14 mouse cellular contexts compared by ENCODE assay signal in genomic region chr5:113154441-113154840, GRCm38 (mm10).
DNase-seq lines count a peak whose midpoint lies in the region; ATAC-seq and TF ChIP-seq lines count a peak whose summit lies in the region.
"Had no signal": no experiment of that assay in that cellular context is flagged by ENCODE, and none has a peak within 500 bp of the region (broad histone marks: within the 10 kb centered on the region; RNA-seq: fewer than 3 reads in every experiment).

No protein-coding gene starts in this region.

- no peak for TF ChIP-seq CTCF in layer of hippocampus, adult 2 months (conservative IDR thresholded peaks at IDR 0.05)
- no peak for TF ChIP-seq CTCF in lung, postnatal 0 days (IDR thresholded peaks at IDR 0.05)
- TF ChIP-seq CTCF in lung, adult 2 months (IDR thresholded peaks at IDR 0.05; ENCODE audit: insufficient read depth, low read length), result no peak

- no peak for TF ChIP-seq EP300 in lung, postnatal 0 days (IDR thresholded peaks at IDR 0.05)

- H3K36me3 ChIP-seq in lung, postnatal 0 days (ENCODE audit: insufficient read depth, low read length), result no peaks in the 10 kb centered on the region
- no peaks in the 10 kb centered on the region for H3K36me3 ChIP-seq in embryonic facial prominence, embryonic 13.5 days
- H3K36me3 ChIP-seq in intestine, embryonic 16.5 days (ENCODE audit: control insufficient read depth, insufficient read depth, low read length), result no peaks in the 10 kb centered on the region
- H3K36me3 ChIP-seq: embryonic facial prominence, embryonic 12.5 days; heart, embryonic 15.5 days; kidney, embryonic 15.5 days had no signal

- peak overlapping the region; percentile 23; the same call in 1 of the 2 replicates for H3K27ac ChIP-seq in layer of hippocampus, adult 2 months
- H3K27ac ChIP-seq in lung, postnatal 0 days (ENCODE audit: low read length), result no peak overlapping the region; the same call in 1 of the 2 replicates
- peak overlapping the region; percentile 89 for H3K27ac ChIP-seq in embryonic facial prominence, embryonic 13.5 days
- peak overlapping the region; percentile 88; the same call in 1 of the 2 replicates for H3K27ac ChIP-seq in intestine, embryonic 16.5 days (ENCODE audit: low read length)
- H3K27ac ChIP-seq: kidney, embryonic 15.5 days had no signal

- H3K9ac ChIP-seq in lung, postnatal 0 days (replicated peaks; ENCODE audit: low read depth), result no peak overlapping the region
- H3K9ac ChIP-seq in embryonic facial prominence, embryonic 13.5 days, result no peak overlapping the region
- 0 out of 2 replicates have a peak overlapping the region, but pooled peaks have one; percentile 7 for H3K9ac ChIP-seq in intestine, embryonic 16.5 days (ENCODE audit: low read depth, low read length)
- H3K9ac ChIP-seq: embryonic facial prominence, embryonic 12.5 days; heart, embryonic 15.5 days; kidney, embryonic 15.5 days had no signal

- WGBS in lung, postnatal 0 days, result 63% methylated on average over 5 of the region's 5 CpGs
- WGBS in lung, adult 2 months, result 66% methylated on average over 5 of the region's 5 CpGs
- 72% methylated on average over 5 of the region's 5 CpGs for WGBS in embryonic facial prominence, embryonic 13.5 days
- 61% methylated on average over 5 of the region's 5 CpGs for WGBS in intestine, embryonic 16.5 days

- TF ChIP-seq POLR2A in lung, adult 2 months (IDR thresholded peaks at IDR 0.05; ENCODE audit: borderline replicate concordance, extremely low read depth, low read depth, low read length), result no peak

- H3K27me3 ChIP-seq in lung, postnatal 0 days (replicated peaks; ENCODE audit: insufficient read depth, low read length), result no peaks in the 10 kb centered on the region
- H3K27me3 ChIP-seq in embryonic facial prominence, embryonic 13.5 days, result no peaks in the 10 kb centered on the region
- no peaks in the 10 kb centered on the region for H3K27me3 ChIP-seq in intestine, embryonic 16.5 days (replicated peaks; ENCODE audit: control insufficient read depth, insufficient read depth, low read length)
- H3K27me3 ChIP-seq: embryonic facial prominence, embryonic 12.5 days; heart, embryonic 15.5 days; kidney, embryonic 15.5 days; Patski had no signal

- H3K4me3 ChIP-seq in layer of hippocampus, adult 2 months, result no peak overlapping the region
- no peak overlapping the region for H3K4me3 ChIP-seq in lung, postnatal 0 days (ENCODE audit: low read depth, low read length)
- no peak overlapping the region for H3K4me3 ChIP-seq in lung, adult 2 months (replicated peaks; ENCODE audit: extremely low read depth, low read depth, low read length)
- H3K4me3 ChIP-seq in embryonic facial prominence, embryonic 13.5 days, result no peak overlapping the region
- no peak overlapping the region for H3K4me3 ChIP-seq in intestine, embryonic 16.5 days (ENCODE audit: low read length)
- H3K4me3 ChIP-seq: embryonic facial prominence, embryonic 12.5 days; heart, embryonic 15.5 days; kidney, embryonic 15.5 days had no signal

- H3K4me1 ChIP-seq in lung, postnatal 0 days (ENCODE audit: insufficient read depth, low read depth, low read length), result peaks cover 9% of the 10 kb centered on the region; the same call in 1 of the 2 replicates
- peaks cover 9% of the 10 kb centered on the region for H3K4me1 ChIP-seq in lung, adult 2 months (ENCODE audit: control insufficient read depth, insufficient read depth, low read length)
- peaks cover 67% of the 10 kb centered on the region for H3K4me1 ChIP-seq in embryonic facial prominence, embryonic 13.5 days
- peaks cover 61% of the 10 kb centered on the region for H3K4me1 ChIP-seq in intestine, embryonic 16.5 days (ENCODE audit: control insufficient read depth, insufficient read depth, low read length)

- 0 out of 2 replicates have a peak, but pooled peaks have one; percentile 8 for ATAC-seq in lung, postnatal 0 days
- ATAC-seq in embryonic facial prominence, embryonic 13.5 days (ENCODE audit: insufficient number of reproducible peaks, insufficient read depth, low FRiP score, low TSS enrichment, low read depth), result no peak
- no peak for ATAC-seq in intestine, embryonic 16.5 days
- ATAC-seq: forebrain, embryonic 16.5 days; hindbrain, embryonic 16.5 days; Patski had no signal

- H3K4me2 ChIP-seq in lung, postnatal 0 days (replicated peaks; ENCODE audit: low read depth, low read length), result no peak overlapping the region
- H3K4me2 ChIP-seq in embryonic facial prominence, embryonic 13.5 days, result no peak overlapping the region
- H3K4me2 ChIP-seq in intestine, embryonic 16.5 days (ENCODE audit: low read depth, low read length), result no peak overlapping the region
- H3K4me2 ChIP-seq: embryonic facial prominence, embryonic 12.5 days; heart, embryonic 15.5 days; kidney, embryonic 15.5 days had no signal

- no peak for DNase-seq in layer of hippocampus, adult 2 months (ENCODE audit: low spot score in 2 of 2)
- DNase-seq in layer of hippocampus, adult 9-11 months, result no peak
- DNase-seq in lung, postnatal 0 days (ENCODE audit: low spot score), result peak; percentile 54
- no peak for DNase-seq in lung, adult 2 months
- DNase-seq in right cerebral cortex, postnatal 25 days, result no peak
- no peak for DNase-seq in cerebellum, adult 18-20 months

- no peaks in the 10 kb centered on the region for H3K9me3 ChIP-seq in lung, postnatal 0 days (ENCODE audit: low read length)
- no peaks in the 10 kb centered on the region for H3K9me3 ChIP-seq in embryonic facial prominence, embryonic 13.5 days
- H3K9me3 ChIP-seq in intestine, embryonic 16.5 days (ENCODE audit: control insufficient read depth, low read length), result no peaks in the 10 kb centered on the region
- H3K9me3 ChIP-seq: embryonic facial prominence, embryonic 12.5 days; heart, embryonic 15.5 days; kidney, embryonic 15.5 days had no signal
